Mouse (Mus musculus): Measurements from ENCODE around the gene Sppl2b. TPM values are rescaled to one million over a fixed set of nuclear protein-coding genes. Genes with fewer than 3 reads are reported as not detected.
A peak's percentile ranks its signal among the peaks of the same experiment; 100 is the strongest.

The Sppl2b gene
- polyA plus RNA-seq, 1 experiment, result 109 TPM

- Histone ChIP-seq H3K4me1 (ENCODE audit: control insufficient read depth, insufficient read depth, low read length) (peaks cover 6% of the 10 kb centered on the region), H3K27ac (ENCODE audit: control insufficient read depth, insufficient read depth, low read depth, low read length, poor library complexity) (no peak overlapping the region), H3K4me3 (replicated peaks; ENCODE audit: control insufficient read depth, low read depth, low read length) (no peak overlapping the region)
- 47% methylated on average over 2 of the region's 2 CpGs for WGBS
- TF ChIP-seq CTCF (IDR thresholded peaks at IDR 0.05; ENCODE audit: control insufficient read depth, insufficient read depth, low read length) (0 out of 2 replicates have a peak, but pooled peaks have one; percentile 35), POLR2A (IDR thresholded peaks at IDR 0.05; ENCODE audit: borderline replicate concordance, control insufficient read depth, low read depth, low read length) (no peak)
These were observed 33.1 kb upstream of the Sppl2b start for GRCm38 (mm10) chr10:80821991-80822390.

GRCm38 (mm10) chr10:80822528-80822927, 32.5 kb upstream of the Sppl2b start:
- no peak overlapping the region for H3K4me3 ChIP-seq (replicated peaks; ENCODE audit: control insufficient read depth, low read depth, low read length)
- 67% methylated on average over 5 of the region's 5 CpGs for WGBS
- H3K27ac ChIP-seq (ENCODE audit: control insufficient read depth, insufficient read depth, low read depth, low read length, poor library complexity), result no peak overlapping the region; the same call in 1 of the 2 replicates
- TF ChIP-seq POLR2A (IDR thresholded peaks at IDR 0.05; ENCODE audit: borderline replicate concordance, control insufficient read depth, low read depth, low read length) (no peak), CTCF (IDR thresholded peaks at IDR 0.05; ENCODE audit: control insufficient read depth, insufficient read depth, low read length) (no peak)
- peaks cover 6% of the 10 kb centered on the region for H3K4me1 ChIP-seq (ENCODE audit: control insufficient read depth, insufficient read depth, low read length)

GRCm38 (mm10) chr10:80823316-80823715, 31.8 kb upstream of the Sppl2b start:
- Histone ChIP-seq H3K27ac (ENCODE audit: control insufficient read depth, insufficient read depth, low read depth, low read length, poor library complexity) (no peak overlapping the region), H3K4me1 (ENCODE audit: control insufficient read depth, insufficient read depth, low read length) (peaks cover 7% of the 10 kb centered on the region), H3K4me3 (replicated peaks; ENCODE audit: control insufficient read depth, low read depth, low read length) (no peak overlapping the region)
- TF ChIP-seq CTCF (IDR thresholded peaks at IDR 0.05; ENCODE audit: control insufficient read depth, insufficient read depth, low read length) (no peak), POLR2A (IDR thresholded peaks at IDR 0.05; ENCODE audit: borderline replicate concordance, control insufficient read depth, low read depth, low read length) (no peak)
- WGBS, result 67% methylated on average over 1 of the region's 1 CpGs

- H3K4me1 ChIP-seq (ENCODE audit: control insufficient read depth, insufficient read depth, low read length), result peaks cover 6% of the 10 kb centered on the region
- H3K4me3 ChIP-seq (replicated peaks; ENCODE audit: control insufficient read depth, low read depth, low read length), result peak overlapping the region; percentile 18
- WGBS, result 4% methylated on average over 8 of the region's 8 CpGs
- no peak for TF ChIP-seq POLR2A (IDR thresholded peaks at IDR 0.05; ENCODE audit: borderline replicate concordance, control insufficient read depth, low read depth, low read length)
- TF ChIP-seq CTCF (IDR thresholded peaks at IDR 0.05; ENCODE audit: control insufficient read depth, insufficient read depth, low read length), result no peak
- peak overlapping the region; percentile 88 for H3K27ac ChIP-seq (ENCODE audit: control insufficient read depth, insufficient read depth, low read depth, low read length, poor library complexity)
These were observed 31.0 kb upstream of the Sppl2b start for GRCm38 (mm10) chr10:80823847-80824643.

- WGBS, result 16% methylated on average over 2 of the region's 2 CpGs
- Histone ChIP-seq H3K27ac (ENCODE audit: control insufficient read depth, insufficient read depth, low read depth, low read length, poor library complexity) (peak overlapping the region; percentile 88; the same call in 1 of the 2 replicates), H3K4me1 (ENCODE audit: control insufficient read depth, insufficient read depth, low read length) (peaks cover 6% of the 10 kb centered on the region), H3K4me3 (replicated peaks; ENCODE audit: control insufficient read depth, low read depth, low read length) (no peak overlapping the region)
- TF ChIP-seq POLR2A (IDR thresholded peaks at IDR 0.05; ENCODE audit: borderline replicate concordance, control insufficient read depth, low read depth, low read length) (no peak), CTCF (IDR thresholded peaks at IDR 0.05; ENCODE audit: control insufficient read depth, insufficient read depth, low read length) (no peak)
These were observed 30.2 kb upstream of the Sppl2b start for GRCm38 (mm10) chr10:80824827-80825226.

- under 1% methylated on average over 82 of the region's 82 CpGs for WGBS
- peak within 1 kb of the TSS; percentile 88 for H3K4me3 ChIP-seq (replicated peaks; ENCODE audit: control insufficient read depth, low read depth, low read length)
These were observed 28.7 kb upstream of the Sppl2b start, which contains the start of gene Oaz1 for GRCm38 (mm10) chr10:80826151-80827062. Gene Oaz1 (plus strand): TSS chr10:80826656.

GRCm38 (mm10) chr10:80827063-80827869, 27.8 kb upstream of the Sppl2b start:
- H3K4me3 ChIP-seq (replicated peaks; ENCODE audit: control insufficient read depth, low read depth, low read length), result peak overlapping the region; percentile 88
- peak overlapping the region; percentile 94; the same call in 1 of the 2 replicates for H3K27ac ChIP-seq (ENCODE audit: control insufficient read depth, insufficient read depth, low read depth, low read length, poor library complexity)
- H3K4me1 ChIP-seq (ENCODE audit: control insufficient read depth, insufficient read depth, low read length), result peaks cover 6% of the 10 kb centered on the region
- WGBS, result 2% methylated on average over 29 of the region's 29 CpGs
- TF ChIP-seq CTCF (IDR thresholded peaks at IDR 0.05; ENCODE audit: control insufficient read depth, insufficient read depth, low read length) (no peak), POLR2A (IDR thresholded peaks at IDR 0.05; ENCODE audit: borderline replicate concordance, control insufficient read depth, low read depth, low read length) (no peak)

More at GRCm38 (mm10) chr10:80826151-80827062, 28.7 kb upstream of the Sppl2b start, which contains the start of gene Oaz1:
- H3K27ac ChIP-seq (ENCODE audit: control insufficient read depth, insufficient read depth, low read depth, low read length, poor library complexity), result peak within 1 kb of the TSS; percentile 94
- TF ChIP-seq CTCF (IDR thresholded peaks at IDR 0.05; ENCODE audit: control insufficient read depth, insufficient read depth, low read length), result no peak
- TF ChIP-seq POLR2A (IDR thresholded peaks at IDR 0.05; ENCODE audit: borderline replicate concordance, control insufficient read depth, low read depth, low read length), result peak; percentile 81
- H3K4me1 ChIP-seq (ENCODE audit: control insufficient read depth, insufficient read depth, low read length), result peaks cover 6% of the 10 kb centered on the region

Data from bone marrow, adult 2 months (tissue).